In genomic region chr6:144490896-144491295, GRCm38 (mm10) we compare ENCODE assay signal across 24 mouse cellular contexts.
DNase-seq lines count a peak whose midpoint lies in the region; ATAC-seq and TF ChIP-seq lines count a peak whose summit lies in the region.
"Had no signal": no experiment of that assay in that cellular context is flagged by ENCODE, and none has a peak within 500 bp of the region (broad histone marks: within the 10 kb centered on the region; RNA-seq: fewer than 3 reads in every experiment).

No protein-coding gene starts in this region.

- no peak overlapping the region for H3K4me3 ChIP-seq in lung, embryonic 15.5 days
- H3K4me3 ChIP-seq in stomach, postnatal 0 days (ENCODE audit: low read depth, low read length): no peak overlapping the region
- H3K4me3 ChIP-seq: forebrain, embryonic 10.5 days; forebrain, embryonic 13.5 days; heart, embryonic 10.5 days; heart, embryonic 13.5 days had no signal

- H3K4me2 ChIP-seq in lung, embryonic 15.5 days: no peak overlapping the region
- no peak overlapping the region for H3K4me2 ChIP-seq in stomach, postnatal 0 days (replicated peaks; ENCODE audit: low read depth)
- H3K4me2 ChIP-seq: forebrain, embryonic 13.5 days; heart, embryonic 13.5 days; hindbrain, embryonic 14.5 days had no signal

- TF ChIP-seq CTCF in stomach, postnatal 0 days (IDR thresholded peaks at IDR 0.05; ENCODE audit: low read depth): peak; percentile 14; the same call in 1 of the 2 replicates

- H3K4me1 ChIP-seq in lung, embryonic 15.5 days: peaks cover 3% of the 10 kb centered on the region; the same call in 1 of the 2 replicates
- no peaks in the 10 kb centered on the region for H3K4me1 ChIP-seq in stomach, postnatal 0 days (replicated peaks; ENCODE audit: control insufficient read depth, insufficient read depth)
- H3K4me1 ChIP-seq: forebrain, embryonic 10.5 days; forebrain, embryonic 13.5 days; heart, embryonic 10.5 days; heart, embryonic 13.5 days had no signal

- no peak for ATAC-seq in lung, embryonic 15.5 days (ENCODE audit: borderline replicate concordance, extremely low read depth, low FRiP score, low TSS enrichment)
- ATAC-seq in stomach, postnatal 0 days (ENCODE audit: low FRiP score, low TSS enrichment): no peak
- ATAC-seq in CD4-positive, CD25-positive, alpha-beta regulatory T cell, adult 4 months: no peak
- ATAC-seq: forebrain, embryonic 13.5 days; forebrain, embryonic 16.5 days; hindbrain, postnatal 0 days had no signal

- TF ChIP-seq EP300 in stomach, postnatal 0 days (optimal IDR thresholded peaks at IDR 0.05): no peak

- H3K9ac ChIP-seq in lung, embryonic 15.5 days: no peak overlapping the region
- H3K9ac ChIP-seq in stomach, postnatal 0 days (ENCODE audit: low read length): no peak overlapping the region
- H3K9ac ChIP-seq: forebrain, embryonic 13.5 days; heart, embryonic 13.5 days; hindbrain, embryonic 14.5 days had no signal

- no peaks in the 10 kb centered on the region for H3K36me3 ChIP-seq in lung, embryonic 15.5 days
- no peaks in the 10 kb centered on the region for H3K36me3 ChIP-seq in stomach, postnatal 0 days (ENCODE audit: control insufficient read depth, insufficient read depth, low read length)
- H3K36me3 ChIP-seq: heart, embryonic 10.5 days had no signal

- peaks cover 4% of the 10 kb centered on the region; the same call in 1 of the 2 replicates for H3K9me3 ChIP-seq in lung, embryonic 15.5 days
- no peaks in the 10 kb centered on the region for H3K9me3 ChIP-seq in stomach, postnatal 0 days (ENCODE audit: control insufficient read depth, low read length)

- DNase-seq in heart, adult 11 months: peak; percentile 35
- DNase-seq in heart, adult 9 months (ENCODE audit: low spot score in 2 of 2): no peak
- no peak for DNase-seq in lung, postnatal 36 days
- DNase-seq in ES-CJ7 (ENCODE audit: low read depth, low spot score): peak; percentile 25
- no peak for DNase-seq in stomach, postnatal 0 days (ENCODE audit: low spot score)
- DNase-seq: adrenal gland, postnatal 10 days; adrenal gland, postnatal 36 days; cerebellum, adult 18-20 months; cerebellum, adult 9-10 months; cerebellum, postnatal 14 days; gastrocnemius, postnatal 14 days; heart, adult 18-20 months; heart, postnatal 14 days; heart, postnatal 4 days had no signal

- H3K27ac ChIP-seq in lung, embryonic 15.5 days: peak overlapping the region; percentile 59; the same call in 1 of the 2 replicates
- no peak overlapping the region for H3K27ac ChIP-seq in stomach, postnatal 0 days (replicated peaks)
- H3K27ac ChIP-seq: forebrain, embryonic 10.5 days; forebrain, embryonic 13.5 days; heart, embryonic 10.5 days; heart, embryonic 13.5 days; hindbrain, embryonic 14.5 days; hindbrain, postnatal 0 days had no signal

- H3K27me3 ChIP-seq in lung, embryonic 15.5 days: no peaks in the 10 kb centered on the region
- no peaks in the 10 kb centered on the region for H3K27me3 ChIP-seq in stomach, postnatal 0 days (ENCODE audit: control insufficient read depth, insufficient read depth, low read length)
- H3K27me3 ChIP-seq: CH12.LX; forebrain, embryonic 13.5 days; heart, embryonic 13.5 days had no signal

- WGBS in lung, embryonic 15.5 days: 96% methylated on average over 5 of the region's 5 CpGs
- WGBS in stomach, postnatal 0 days: 95% methylated on average over 5 of the region's 5 CpGs

Comparison
In these comparisons a context has a peak if more than half of its experiments do, and no peak if none do; other contexts are left out.
1. DNase-seq: peak in heart, adult 11 months (single experiment) and ES-CJ7 (single experiment); none in heart, adult 9 months (0 of 2), lung, postnatal 36 days (single experiment) and stomach, postnatal 0 days (single experiment).